Mouse (Mus musculus): ENCODE measurements around the gene Mt2.

- TF ChIP-seq CTCF (IDR thresholded peaks at IDR 0.05; ENCODE audit: control insufficient read depth, insufficient read depth, insufficient replicate concordance, low read depth, low read length) (no peak), POLR2A (IDR thresholded peaks at IDR 0.05; ENCODE audit: control insufficient read depth, low read depth, low read length) (no peak)
Measured at GRCm38 (mm10) chr8:94129133-94129789, 43.2 kb upstream of the Mt2 start.

Measured in testis, adult 2 months (tissue).